Mouse (Mus musculus) forebrain, postnatal 0 days (tissue): ENCODE measurements around the gene Synj1. TPM values are rescaled to one million over a fixed set of nuclear protein-coding genes. Genes with fewer than 3 reads are reported as not detected.

Experiments
- ATAC-seq: fragments of 200-750 bp; cut with Nextera tagmentation; 2 replicates; pipeline ENCODE4 v1.8.0; 2017; ENCODE audit warnings: mild to moderate bottlenecking, moderate library complexity
- DNase-seq: peaks from one replicate; pipeline ENCODE4 v3.0.0-alpha.2; 2015
- H3K27ac ChIP-seq: fragments of 300-500 bp; sonication (generic); 2 replicates; pipeline ENCODE4 v1.5.1; 2014; ENCODE audit warnings: low read depth, mild to moderate bottlenecking, antibody characterized with exemption, low read length, moderate library complexity, mixed read lengths
- H3K27me3 ChIP-seq: fragments of 300-500 bp; sonication (generic); 2 replicates; pipeline ENCODE4 v1.6.1; 2014; ENCODE audit warnings: mild to moderate bottlenecking, low read length, mixed read lengths; ENCODE audit not compliant: insufficient read depth
- H3K36me3 ChIP-seq: fragments of 300-500 bp; sonication (generic); 2 replicates; pipeline ENCODE4 v1.6.1; 2014; ENCODE audit warnings: mild to moderate bottlenecking, moderate library complexity; ENCODE audit not compliant: insufficient read depth
- H3K4me1 ChIP-seq: fragments of 300-500 bp; sonication (generic); 2 replicates; pipeline ENCODE4 v1.6.1; 2014; ENCODE audit warnings: antibody characterized with exemption; ENCODE audit not compliant: insufficient read depth
- H3K4me2 ChIP-seq: fragments of 300-500 bp; sonication (generic); 2 replicates; pipeline ENCODE4 v1.6.1; 2014; ENCODE audit warnings: low read depth, mild to moderate bottlenecking, moderate library complexity
- H3K4me3 ChIP-seq: fragments of 300-500 bp; sonication (generic); 2 replicates; pipeline ENCODE4 v1.5.1; 2014; ENCODE audit warnings: low read depth, low read length, mixed read lengths
- H3K9ac ChIP-seq: fragments of 300-500 bp; sonication (generic); 2 replicates; pipeline ENCODE4 v1.6.1; 2014; ENCODE audit warnings: mild to moderate bottlenecking
- H3K9me3 ChIP-seq: fragments of 300-500 bp; sonication (generic); 2 replicates; pipeline ENCODE4 v1.6.1; 2016; ENCODE audit warnings: low read length
- CTCF ChIP-seq: sonication (generic); IDR thresholded peaks from 2 replicates; pipeline ENCODE4 v1.5.1; 2016; ENCODE audit warnings: antibody characterized with exemption, control low read depth, low read depth
- WGBS: fragments of 180-500 bp; shearing (Covaris S2); extraction: QIAGEN DNeasy Blood & Tissue Kit; methylation state at CpG from one replicate; pipeline ENCODE4 v1.1.7; 2014; 5-methylcytosine and 5-hydroxymethylcytosine counted together
- polyA plus RNA-seq: library from polyadenylated mRNA; unstranded; fragments of >200 nt; fragmentation: Nextera tagmentation; extraction: Ambion mirVana; gene quantifications from 2 replicates; pipeline ENCODE4 v1.2.1, GENCODE M21; 2015
- total RNA-seq: library from RNA; depleted of rRNA; stranded (reverse); fragments of >200 nt; gene quantifications from 2 replicates; pipeline ENCODE4 v1.2.3, GENCODE M21; 2014

Synj1 gene
- total and polyA plus RNA-seq, 2 experiments from 2014 or later, result 38.0 to 62.5 TPM

DNA sequence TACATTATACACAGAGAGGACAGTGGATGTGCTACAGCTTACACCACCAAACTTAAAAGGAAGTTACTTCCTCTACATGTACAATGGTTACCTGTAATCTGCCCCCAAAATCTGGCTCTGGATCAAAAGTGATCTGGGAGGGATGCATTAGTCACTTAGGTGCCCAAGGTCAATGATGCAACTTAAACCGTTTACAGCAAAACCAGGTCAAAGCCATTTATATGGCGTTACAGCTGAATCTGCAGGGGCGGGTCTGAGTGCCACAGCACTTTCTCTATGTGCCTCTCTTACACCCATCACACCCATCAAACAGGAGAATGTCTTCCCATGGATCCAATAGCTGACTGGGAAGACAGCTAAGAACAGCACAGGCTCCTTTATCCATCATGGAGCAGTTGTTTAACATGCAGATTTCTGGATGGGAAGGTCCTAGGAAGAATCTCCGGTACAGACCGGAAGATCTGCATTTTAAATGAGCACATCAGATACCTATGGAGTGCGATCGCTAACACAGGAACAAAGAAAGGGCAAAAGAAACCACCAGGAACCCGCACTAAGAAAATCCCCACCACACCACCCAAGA is 18.1 kb upstream of the Synj1 start:
- no peaks in the 10 kb centered on the region for H3K27me3 ChIP-seq
- ATAC-seq (no peak), DNase-seq (no peak)
- no peak overlapping the region for H3K27ac ChIP-seq
- WGBS, result 90% methylated on average over 8 of the region's 8 CpGs
- no peaks in the 10 kb centered on the region for H3K9me3 ChIP-seq
- no peak for TF ChIP-seq CTCF
- H3K9ac ChIP-seq, result no peak overlapping the region
- no peak overlapping the region for H3K4me3 ChIP-seq
- peaks cover 76% of the 10 kb centered on the region for H3K36me3 ChIP-seq
- no peaks in the 10 kb centered on the region for H3K4me1 ChIP-seq
- no peak overlapping the region for H3K4me2 ChIP-seq

- DNase-seq (no peak), ATAC-seq (no peak)
- Histone ChIP-seq H3K27me3 (no peaks in the 10 kb centered on the region), H3K27ac (no peak overlapping the region), H3K4me1 (no peaks in the 10 kb centered on the region), H3K4me3 (no peak overlapping the region), H3K9me3 (no peaks in the 10 kb centered on the region), H3K4me2 (no peak overlapping the region), H3K36me3 (peaks cover 73% of the 10 kb centered on the region), H3K9ac (no peak overlapping the region)
- TF ChIP-seq CTCF, result no peak
- 71% methylated on average over 4 of the region's 4 CpGs for WGBS
Measured at GRCm38 (mm10) chr16:91026290-91026689, 15.2 kb upstream of the Synj1 start.

- H3K4me3 ChIP-seq, result no peak overlapping the region
- peaks cover 91% of the 10 kb centered on the region for H3K36me3 ChIP-seq
- H3K9me3 ChIP-seq, result no peaks in the 10 kb centered on the region
- DNase-seq (peak; percentile 17), ATAC-seq (no peak)
- peak; percentile 63 for TF ChIP-seq CTCF
- no peaks in the 10 kb centered on the region for H3K4me1 ChIP-seq
- no peak overlapping the region for H3K4me2 ChIP-seq
- no peak overlapping the region for H3K27ac ChIP-seq
- 90% methylated on average over 1 of the region's 1 CpGs for WGBS
- H3K27me3 ChIP-seq, result no peaks in the 10 kb centered on the region
- no peak overlapping the region for H3K9ac ChIP-seq
Measured at GRCm38 (mm10) chr16:91023384-91023783, 12.3 kb upstream of the Synj1 start.

DNA sequence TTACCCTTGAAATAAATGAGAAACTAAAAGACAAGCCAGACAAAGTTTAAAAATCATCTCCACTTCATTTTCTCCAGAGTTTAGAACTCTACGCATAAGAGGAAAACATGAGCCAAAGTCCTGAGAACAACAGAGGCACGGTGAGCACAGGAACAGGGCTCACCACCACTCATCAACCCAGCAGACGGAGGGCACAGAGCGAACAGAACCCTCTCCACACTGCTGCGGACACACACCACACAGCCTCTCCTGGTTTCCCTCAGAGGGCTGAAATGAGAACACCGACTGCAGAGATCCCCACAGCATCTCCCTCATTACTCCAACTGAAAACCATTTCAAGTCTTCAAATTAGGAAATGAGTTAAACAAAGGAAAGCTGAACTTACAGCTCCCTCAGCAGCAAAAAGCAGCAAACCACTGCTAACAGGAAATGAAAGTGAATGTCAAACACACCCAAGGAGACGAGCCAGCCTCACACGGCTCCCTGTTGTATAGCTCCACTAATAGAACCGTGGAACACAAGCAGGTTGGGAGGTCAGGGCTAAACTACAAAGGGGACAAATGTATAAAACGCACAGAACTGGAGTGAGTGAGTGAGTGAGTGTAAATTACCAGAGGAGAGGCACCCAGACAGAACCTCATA is 9.9 kb upstream of the Synj1 start:
- no peaks in the 10 kb centered on the region for H3K9me3 ChIP-seq
- 92% methylated on average over 10 of the region's 10 CpGs for WGBS
- ATAC-seq (no peak), DNase-seq (no peak)
- no peak overlapping the region for H3K9ac ChIP-seq
- H3K4me2 ChIP-seq, result no peak overlapping the region
- H3K4me1 ChIP-seq, result no peaks in the 10 kb centered on the region
- H3K27ac ChIP-seq, result no peak overlapping the region
- TF ChIP-seq CTCF, result no peak
- H3K4me3 ChIP-seq, result no peak overlapping the region
- H3K27me3 ChIP-seq, result no peaks in the 10 kb centered on the region
- peaks cover 88% of the 10 kb centered on the region for H3K36me3 ChIP-seq

- Histone ChIP-seq H3K27me3 (no peaks in the 10 kb centered on the region), H3K9ac (no peak overlapping the region), H3K36me3 (peaks cover 86% of the 10 kb centered on the region), H3K27ac (no peak overlapping the region), H3K4me2 (no peak overlapping the region), H3K9me3 (no peaks in the 10 kb centered on the region), H3K4me3 (no peak overlapping the region), H3K4me1 (no peaks in the 10 kb centered on the region)
- no peak for TF ChIP-seq CTCF
- no peak for ATAC-seq
- 94% methylated on average over 4 of the region's 4 CpGs for WGBS
- DNase-seq, result no peak
Measured at GRCm38 (mm10) chr16:91019476-91019875, 8.4 kb upstream of the Synj1 start.

DNA sequence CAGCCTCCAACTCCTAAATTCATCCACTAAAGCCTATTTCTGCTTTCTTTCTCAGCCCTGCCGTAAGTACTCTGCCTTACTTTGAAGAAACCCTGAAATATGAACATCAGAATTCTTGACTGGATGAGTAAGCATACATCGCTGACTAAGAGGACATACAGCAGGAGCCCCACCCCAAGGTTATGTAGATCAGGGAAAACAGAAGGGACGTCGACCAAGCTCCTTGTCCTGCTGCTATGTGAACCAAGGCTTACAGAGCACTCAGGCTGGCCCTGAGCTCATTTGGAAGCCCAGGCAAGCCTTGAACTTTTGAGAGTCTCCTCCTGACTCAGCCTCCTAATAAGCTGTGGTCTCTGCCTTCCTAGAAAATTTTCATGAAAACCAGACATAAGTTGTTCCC is 4.7 kb upstream of the Synj1 start:
- H3K4me3 ChIP-seq, result no peak overlapping the region
- H3K36me3 ChIP-seq, result peaks cover 59% of the 10 kb centered on the region
- no peaks in the 10 kb centered on the region for H3K9me3 ChIP-seq
- TF ChIP-seq CTCF, result no peak
- H3K27me3 ChIP-seq, result no peaks in the 10 kb centered on the region
- ATAC-seq (no peak), DNase-seq (no peak)
- H3K27ac ChIP-seq, result no peak overlapping the region
- no peak overlapping the region for H3K9ac ChIP-seq
- no peak overlapping the region for H3K4me2 ChIP-seq
- no peaks in the 10 kb centered on the region for H3K4me1 ChIP-seq
- WGBS, result 87% methylated on average over 4 of the region's 4 CpGs

GRCm38 (mm10) chr16:91011847-91012246 is 739 bp upstream of the Synj1 start:
- ATAC-seq, result no peak
- DNase-seq, result no peak
- Histone ChIP-seq H3K4me1 (peaks cover 7% of the 10 kb centered on the region; the same call in 1 of the 2 replicates), H3K9ac (peak overlapping the region; percentile 85), H3K4me3 (peak overlapping the region; percentile 85), H3K9me3 (no peaks in the 10 kb centered on the region), H3K27ac (peak overlapping the region; percentile 97), H3K27me3 (no peaks in the 10 kb centered on the region), H3K36me3 (peaks cover 26% of the 10 kb centered on the region), H3K4me2 (peak overlapping the region; percentile 74)
- WGBS, result 28% methylated on average over 3 of the region's 3 CpGs
- TF ChIP-seq CTCF, result no peak
